Mouse (Mus musculus) MEL (cell line): Measurements from ENCODE around the gene Tubb1. TPM values are rescaled to one million over a fixed set of nuclear protein-coding genes. Genes with fewer than 3 reads are reported as not detected.

ENCODE experiments used
- DNase-seq: peaks from one replicate; pipeline ENCODE4 v3.0.0; 2011; ENCODE audit warnings: low read depth, low spot score
- H3K27ac ChIP-seq: 2 replicates; pipeline ENCODE4 v1.5.1; 2012; ENCODE audit warnings: low read depth, mild to moderate bottlenecking, control low read depth, low read length, moderate library complexity; ENCODE audit not compliant: control insufficient read depth
- H3K27me3 ChIP-seq, 2 experiments: fragments of 150-350 bp in 1 of 2; sonication (generic) in 1 of 2; 2 replicates each; pipeline ENCODE4 v1.6.1; 2012; ENCODE audit warnings: low read length in 2 of 2, mild to moderate bottlenecking in 2 of 2, improper control_type of control experiment in 1 of 2, moderate library complexity in 1 of 2; ENCODE audit not compliant: insufficient read depth in 2 of 2, control insufficient read depth in 1 of 2
- H3K36me3 ChIP-seq, 2 experiments: 2 replicates each; pipeline ENCODE4 v1.6.1; 2012 to 2014; ENCODE audit warnings: low read length in 2 of 2, improper control_type of control experiment in 1 of 2, inconsistent platforms in 1 of 2, mild to moderate bottlenecking in 1 of 2; ENCODE audit not compliant: insufficient read depth in 2 of 2, control insufficient read depth in 1 of 2
- H3K4me1 ChIP-seq, 2 experiments: fragments of 150-350 bp in 1 of 2; sonication (generic) in 1 of 2; 2 replicates each; pipeline ENCODE4 v1.6.1; 2012; ENCODE audit warnings: low read length in 2 of 2, improper control_type of control experiment in 1 of 2, mild to moderate bottlenecking in 1 of 2; ENCODE audit not compliant: insufficient read depth in 2 of 2, control insufficient read depth in 1 of 2
- H3K4me3 ChIP-seq, 2 experiments: fragments of 150-350 bp in 1 of 2; sonication (generic) in 1 of 2; 2 replicates each; pipeline ENCODE4 v1.5.1; 2012; ENCODE audit warnings: low read depth in 2 of 2, low read length in 2 of 2, mild to moderate bottlenecking in 2 of 2, moderate library complexity in 2 of 2, control low read depth in 1 of 2, improper control_type of control experiment in 1 of 2; ENCODE audit not compliant: control insufficient read depth in 1 of 2, insufficient read depth in 1 of 2
- H3K79me2 ChIP-seq: 2 replicates; pipeline ENCODE4 v1.6.1; 2012; ENCODE audit warnings: mild to moderate bottlenecking, low read length, moderate library complexity; ENCODE audit not compliant: control insufficient read depth, poor library complexity, insufficient read depth
- H3K9ac ChIP-seq: 2 replicates; pipeline ENCODE4 v1.6.1; 2012; ENCODE audit warnings: low read depth, mild to moderate bottlenecking, control low read depth, low read length, moderate library complexity; ENCODE audit not compliant: control insufficient read depth, poor library complexity, severe bottlenecking
- H3K9me3 ChIP-seq: fragments of 150-350 bp; sonication (generic); replicated peaks from 2 replicates; pipeline ENCODE4 v1.6.1; 2012; ENCODE audit warnings: mild to moderate bottlenecking, low read length, improper control_type of control experiment, moderate library complexity; ENCODE audit not compliant: insufficient read depth
- CHD2 ChIP-seq: IDR thresholded peaks from 2 replicates; pipeline ENCODE4 v1.6.1; 2011; ENCODE audit warnings: low read length, improper control_type of control experiment
- CTCF ChIP-seq, 3 experiments: IDR thresholded peaks in 2 of 3; conservative IDR thresholded peaks in 1 of 3; 2 replicates each; pipeline ENCODE4 v1.5.1; 2011 to 2012; ENCODE audit warnings: low read length in 3 of 3, low read depth in 2 of 3, mild to moderate bottlenecking in 2 of 3, improper control_type of control experiment in 1 of 3, inconsistent platforms in 1 of 3, mixed read lengths in 1 of 3, moderate library complexity in 1 of 3; ENCODE audit not compliant: control insufficient read depth in 1 of 3, insufficient read depth in 1 of 3, poor library complexity in 1 of 3, severe bottlenecking in 1 of 3
- E2F4 ChIP-seq: IDR thresholded peaks from 2 replicates; pipeline ENCODE4 v1.6.1; 2011; ENCODE audit warnings: low read depth, low read length, improper control_type of control experiment, borderline replicate concordance
- GABPA ChIP-seq: IDR thresholded peaks from 2 replicates; pipeline ENCODE4 v1.6.1; 2012; ENCODE audit warnings: low read depth, mild to moderate bottlenecking, inconsistent platforms, low read length, improper control_type of control experiment, moderate library complexity
- GATA1 ChIP-seq: IDR thresholded peaks from 2 replicates; pipeline ENCODE4 v1.6.1; 2011; ENCODE audit warnings: low read depth, low read length, improper control_type of control experiment
- HCFC1 ChIP-seq: IDR thresholded peaks from 2 replicates; pipeline ENCODE4 v1.6.1; 2012; ENCODE audit warnings: low read depth, mild to moderate bottlenecking, inconsistent platforms, low read length, improper control_type of control experiment, moderate library complexity
- KAT2A ChIP-seq: conservative IDR thresholded peaks from 2 replicates; pipeline ENCODE4 v1.6.1; 2012; ENCODE audit warnings: low read depth, low read length, improper control_type of control experiment, inconsistent platforms
- MAFK ChIP-seq: IDR thresholded peaks from 2 replicates; pipeline ENCODE4 v1.6.1; 2011; ENCODE audit warnings: low read depth, mild to moderate bottlenecking, low read length, improper control_type of control experiment, borderline replicate concordance
- MAX ChIP-seq: IDR thresholded peaks from 2 replicates; pipeline ENCODE4 v1.6.1; 2011; ENCODE audit warnings: low read length, improper control_type of control experiment
- MAZ ChIP-seq: IDR thresholded peaks from 2 replicates; pipeline ENCODE4 v1.6.1; 2012; ENCODE audit warnings: low read depth, mild to moderate bottlenecking, inconsistent platforms, low read length, improper control_type of control experiment
- MEF2A ChIP-seq: IDR thresholded peaks from 2 replicates; pipeline ENCODE4 v1.6.1; 2014; ENCODE audit warnings: low read depth, mild to moderate bottlenecking, inconsistent platforms, low read length, improper control_type of control experiment; ENCODE audit not compliant: poor library complexity, insufficient replicate concordance, severe bottlenecking; ENCODE audit errors: extremely low read depth
- MXI1 ChIP-seq: IDR thresholded peaks from 2 replicates; pipeline ENCODE4 v1.6.1; 2011; ENCODE audit warnings: mild to moderate bottlenecking, low read depth, low read length, improper control_type of control experiment
- MYC ChIP-seq: IDR thresholded peaks from 2 replicates; pipeline ENCODE4 v1.6.1; 2011; ENCODE audit warnings: low read depth, mild to moderate bottlenecking, low read length, improper control_type of control experiment, moderate library complexity
- POLR2A ChIP-seq, 2 experiments: IDR thresholded peaks; 2 replicates each; pipeline ENCODE4 v1.6.1; 2011 to 2012; ENCODE audit warnings: low read length in 2 of 2, mild to moderate bottlenecking in 2 of 2, control low read depth in 1 of 2, improper control_type of control experiment in 1 of 2, low read depth in 1 of 2, moderate library complexity in 1 of 2; ENCODE audit not compliant: control insufficient read depth in 1 of 2, insufficient read depth in 1 of 2, poor library complexity in 1 of 2
- POLR2AphosphoS2 ChIP-seq: IDR thresholded peaks from 2 replicates; pipeline ENCODE4 v1.6.1; 2011; ENCODE audit warnings: low read length, improper control_type of control experiment
- SIN3A ChIP-seq: IDR thresholded peaks from 2 replicates; pipeline ENCODE4 v1.6.1; 2012; ENCODE audit warnings: low read length, improper control_type of control experiment, inconsistent platforms
- SMC3 ChIP-seq: IDR thresholded peaks from 2 replicates; pipeline ENCODE4 v1.6.1; 2011; ENCODE audit warnings: low read depth, low read length, improper control_type of control experiment
- TAL1 ChIP-seq: IDR thresholded peaks from 2 replicates; pipeline ENCODE4 v1.6.1; 2012; ENCODE audit warnings: mild to moderate bottlenecking, inconsistent platforms, low read length, moderate library complexity, mixed read lengths
- UBTF ChIP-seq: IDR thresholded peaks from 2 replicates; pipeline ENCODE4 v1.6.1; 2012; ENCODE audit warnings: low read depth, mild to moderate bottlenecking, inconsistent platforms, low read length, improper control_type of control experiment, moderate library complexity, borderline replicate concordance; ENCODE audit not compliant: insufficient read depth
- USF1 ChIP-seq: IDR thresholded peaks from 2 replicates; pipeline ENCODE4 v1.6.1; 2014; ENCODE audit warnings: low read depth, mild to moderate bottlenecking, inconsistent platforms, low read length, improper control_type of control experiment, moderate library complexity
- ZMIZ1 ChIP-seq: IDR thresholded peaks from 2 replicates; pipeline ENCODE4 v1.6.1; 2012; ENCODE audit warnings: low read depth, mild to moderate bottlenecking, inconsistent platforms, low read length, improper control_type of control experiment, moderate library complexity
- polyA plus RNA-seq, 2 experiments: library from polyadenylated mRNA; stranded (reverse) in 1 of 2; unstranded in 1 of 2; fragments of >175 nt in 1 of 2; fragments of >200 nt in 1 of 2; gene quantifications; 2 replicates each; pipeline versions ENCODE4 v1.2.1 to v1.2.4; 2012; ENCODE audit warnings: low replicate concordance in 2 of 2, low read depth in 1 of 2; ENCODE audit not compliant: insufficient read length in 2 of 2, insufficient read depth in 1 of 2, missing spikeins in 1 of 2
- total RNA-seq: library from RNA; depleted of rRNA; stranded (reverse); fragments of 300-350 nt; gene quantifications from 2 replicates; pipeline ENCODE4 v1.2.3, GENCODE M21; 2012

Gene Tubb1
- total and polyA plus RNA-seq, 3 experiments: 2.6 to 3.1 TPM; not detected in 1

DNA sequence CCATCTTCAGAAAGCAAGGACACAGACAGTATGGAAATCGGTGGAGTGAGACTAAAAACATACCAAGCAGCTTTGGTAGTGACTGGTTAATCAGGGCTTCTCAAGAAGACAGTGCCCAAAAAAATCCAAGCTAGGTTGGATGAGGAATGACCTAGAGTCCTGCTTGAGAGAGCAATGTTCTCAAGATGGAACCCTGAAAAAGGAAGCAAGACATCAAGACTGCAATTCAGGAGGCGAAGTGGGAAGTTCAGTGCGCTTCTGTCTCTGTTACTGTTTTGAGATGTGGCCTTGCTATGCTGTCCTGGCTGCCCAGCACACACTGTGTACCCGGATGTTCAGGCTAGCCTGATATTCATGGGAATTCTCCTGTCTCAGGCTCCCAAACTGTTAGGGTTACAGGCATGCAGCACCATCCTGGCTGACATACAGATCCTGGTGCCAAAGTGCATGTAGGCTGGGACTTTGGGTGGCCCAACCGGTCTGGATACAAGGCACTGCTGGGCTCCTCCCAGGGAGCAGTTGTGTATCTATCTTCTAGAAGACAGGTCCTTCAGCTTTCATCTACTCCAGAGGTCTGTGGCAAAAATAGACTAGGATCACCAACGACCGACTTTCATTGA lies 20.4 kb downstream of the Tubb1 start:
- Histone ChIP-seq H3K4me3 (no peak overlapping the region), H3K9ac (no peak overlapping the region), H3K79me2 (peaks cover 39% of the 10 kb centered on the region), H3K27me3 (no peaks in the 10 kb centered on the region), H3K4me1 (peaks cover 12 to 34% of the 10 kb centered on the region in 2 experiments), H3K9me3 (no peaks in the 10 kb centered on the region), H3K36me3 (peaks cover 0 to 36% of the 10 kb centered on the region in 2 experiments; a peak in 2 of 4 replicates), H3K27ac (peak overlapping the region; percentile 26)
- no peak for DNase-seq
- TF ChIP-seq MAFK (no peak), ZMIZ1 (no peak), MXI1 (no peak), MYC (no peak), KAT2A (no peak), CTCF (IDR thresholded peaks at IDR 0.05 in 2 of 3, conservative IDR thresholded peaks at IDR 0.05 in 1 of 3; ENCODE audit: control insufficient read depth in 1 of 3, insufficient read depth in 1 of 3, low read depth in 2 of 3, low read length in 3 of 3, poor library complexity in 1 of 3, severe bottlenecking in 1 of 3) (no peak), POLR2A (IDR thresholded peaks at IDR 0.05; ENCODE audit: control insufficient read depth in 1 of 2, insufficient read depth in 1 of 2, low read depth in 1 of 2, low read length in 2 of 2, poor library complexity in 1 of 2) (no peak), UBTF (no peak)

DNA sequence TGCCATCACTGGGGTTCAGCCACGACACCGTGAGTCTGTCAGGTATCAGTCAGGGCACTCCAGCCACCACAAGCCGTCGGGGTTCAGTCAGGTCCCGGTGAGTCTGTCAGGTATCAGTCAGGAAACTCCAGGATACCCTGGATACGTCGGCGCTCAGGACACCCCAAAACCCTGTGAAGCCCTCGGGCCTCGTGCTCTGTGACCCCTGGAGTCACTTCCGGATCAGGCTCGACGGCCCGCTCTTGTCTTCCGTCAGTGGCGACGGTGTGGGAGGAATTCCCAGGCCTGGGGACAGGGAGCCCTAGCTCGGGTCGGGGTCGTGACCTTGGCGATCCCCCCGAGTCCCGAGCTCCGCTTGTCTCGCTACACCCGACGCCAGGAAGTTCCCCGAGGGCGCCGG lies 21.9 kb downstream of the Tubb1 start:
- H3K27me3 ChIP-seq: no peaks in the 10 kb centered on the region
- H3K9me3 ChIP-seq: no peaks in the 10 kb centered on the region
- peaks cover 39% of the 10 kb centered on the region for H3K79me2 ChIP-seq
- H3K4me1 ChIP-seq: peaks cover 12 to 34% of the 10 kb centered on the region in 2 experiments
- H3K4me3 ChIP-seq: peak overlapping the region; percentile 66 to 87
- peaks cover 0 to 36% of the 10 kb centered on the region in 2 experiments; a peak in 2 of 4 replicates for H3K36me3 ChIP-seq
- peak; percentile 66 for DNase-seq
- peak overlapping the region; percentile 97 for H3K9ac ChIP-seq
- TF ChIP-seq HCFC1: no peak
- peak; percentile 77 for TF ChIP-seq MAX
- peak; percentile 44 for TF ChIP-seq MXI1
- peak; percentile 35; the same call in 1 of the 2 replicates for TF ChIP-seq MYC
- peak overlapping the region; percentile 76 for H3K27ac ChIP-seq

DNA sequence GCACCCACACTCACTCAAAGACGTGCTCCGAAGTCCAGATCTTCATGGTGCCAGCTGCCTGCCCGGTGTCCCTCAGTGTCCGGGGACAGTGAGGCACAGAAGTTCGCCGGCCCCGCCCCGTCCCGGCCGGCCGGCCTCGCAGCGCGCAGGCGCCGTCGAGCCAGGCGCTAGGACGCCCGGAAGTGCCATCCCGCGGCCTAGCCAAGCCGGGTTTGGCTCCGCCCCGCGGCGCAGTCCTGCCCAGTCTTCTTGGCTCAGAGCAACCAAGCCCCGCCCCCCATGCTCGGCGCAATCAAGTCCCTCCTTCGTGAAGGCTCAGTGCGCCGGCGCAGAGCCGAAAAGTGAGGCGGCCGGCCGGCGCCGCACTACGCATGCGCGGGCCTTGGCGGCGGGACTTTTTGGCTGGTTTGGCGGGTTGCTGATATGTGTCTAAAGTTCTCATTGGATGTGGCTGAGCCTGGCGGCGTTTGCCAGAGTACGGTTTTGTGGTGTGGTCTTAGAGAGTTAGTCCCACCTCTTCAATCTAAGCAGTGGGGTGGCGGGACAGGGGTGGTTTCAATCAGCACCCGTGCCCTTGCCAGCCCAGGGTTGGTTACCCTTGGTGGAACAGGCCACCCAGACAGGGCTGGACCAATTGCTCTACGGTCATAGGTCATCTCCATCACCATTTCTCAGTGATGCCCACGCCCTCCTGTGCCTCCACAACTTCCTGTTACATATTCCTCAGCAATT lies 22.5 kb downstream of the Tubb1 start, which contains the start of gene Prelid3b:
Prelid3b (minus strand) TSS at position 264 of the 732 bp plus-strand sequence.
- Histone ChIP-seq H3K36me3 (peaks cover 0 to 36% of the 10 kb centered on the region in 2 experiments; a peak in 2 of 4 replicates), H3K9ac (peak within 1 kb of the TSS; percentile 97), H3K79me2 (peaks cover 38% of the 10 kb centered on the region), H3K4me1 (peaks cover 12 to 34% of the 10 kb centered on the region in 2 experiments), H3K4me3 (peak within 1 kb of the TSS; percentile 66 to 87), H3K27me3 (no peaks in the 10 kb centered on the region), H3K27ac (peak within 1 kb of the TSS; percentile 85), H3K9me3 (no peaks in the 10 kb centered on the region)
- DNase-seq: peak; percentile 100
- peak; percentile 47; the same call in 1 of the 2 replicates for TF ChIP-seq POLR2AphosphoS2
- peak; percentile 41; the same call in 1 of the 2 replicates for TF ChIP-seq KAT2A
- TF ChIP-seq ZMIZ1: peak; percentile 62; the same call in 1 of the 2 replicates
- TF ChIP-seq HCFC1: peak; percentile 71
- no peak for TF ChIP-seq MEF2A
- no peak for TF ChIP-seq UBTF
- TF ChIP-seq GABPA: no peak
- peak; percentile 35 for TF ChIP-seq SIN3A
- no peak for TF ChIP-seq SMC3
- no peak for TF ChIP-seq MAZ
- TF ChIP-seq TAL1: no peak
- no peak for TF ChIP-seq CHD2
- TF ChIP-seq USF1: no peak
- TF ChIP-seq CTCF (IDR thresholded peaks at IDR 0.05 in 2 of 3, conservative IDR thresholded peaks at IDR 0.05 in 1 of 3; ENCODE audit: control insufficient read depth in 1 of 3, insufficient read depth in 1 of 3, low read depth in 2 of 3, low read length in 3 of 3, poor library complexity in 1 of 3, severe bottlenecking in 1 of 3): no peak
- TF ChIP-seq MAFK: no peak
- TF ChIP-seq GATA1: no peak
- 0 out of 2 replicates have a peak, but pooled peaks have one; percentile 52 for TF ChIP-seq MAX
- TF ChIP-seq E2F4: peak; percentile 98
